Mouse (Mus musculus) heart, adult 10 weeks (tissue): ENCODE data around the gene Gm17469. TPM values are rescaled to one million over a fixed set of nuclear protein-coding genes. Genes with fewer than 3 reads are reported as not detected.

ENCODE experiments used
- polyA plus RNA-seq: library from polyadenylated mRNA; stranded (reverse); fragments of 350-450 nt; fragmentation: Illumina TruSeq; extraction: RNeasy Lipid Tissue Mini Kit (QIAGEN cat#74804); gene quantifications from one replicate; pipeline ENCODE4 v1.2.3, GENCODE M21; 2014; ENCODE audit warnings: low read depth, low replicate concordance

Gene Gm17469
- polyA plus RNA-seq: not detected

DNA sequence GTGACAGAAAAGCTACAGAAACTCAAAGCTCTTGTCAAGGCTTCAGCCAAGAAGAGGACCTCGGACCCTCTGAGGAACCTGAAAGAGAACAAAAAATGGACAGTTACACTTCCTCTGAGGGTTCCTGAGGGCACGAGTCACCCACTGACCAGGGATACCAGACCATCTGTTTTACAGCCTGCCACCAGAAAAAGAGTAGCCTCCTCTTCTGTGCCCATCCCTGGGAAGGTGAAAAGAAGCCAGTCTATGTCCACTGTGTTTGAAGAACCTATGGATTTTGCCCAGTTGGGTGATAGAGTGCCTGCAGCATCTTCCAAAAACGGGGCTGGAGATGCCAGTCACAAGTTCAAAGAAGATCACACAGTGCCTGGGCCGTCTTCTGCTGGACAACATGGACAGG lies at the start of gene Gm17469:
TSS of gene Gm17469 (plus strand) at position 301 of the 400 bp plus-strand sequence.

Other genes starting within 250 kb of the Gm17469 start
- gene Gm17584, start 129.3 kb upstream of the Gm17469 start, polyA plus RNA-seq: not detected